Mouse (Mus musculus) liver, postnatal 0 days (tissue): ENCODE measurements around the gene Ehd4. TPM values are rescaled to one million over a fixed set of nuclear protein-coding genes. Genes with fewer than 3 reads are reported as not detected.
A peak's percentile ranks its signal among the peaks of the same experiment; 100 is the strongest.

Experiments
- ATAC-seq: fragments of 200-750 bp; cut with Nextera tagmentation; 2 replicates; pipeline ENCODE4 v1.8.0; 2017; ENCODE audit warnings: mild to moderate bottlenecking, moderate library complexity
- DNase-seq: peaks from one replicate; pipeline ENCODE4 v3.0.0-alpha.2; 2016
- H3K27ac ChIP-seq: fragments of 300-500 bp; sonication (generic); 2 replicates; pipeline ENCODE4 v1.5.1; 2014; ENCODE audit warnings: antibody characterized with exemption, moderate library complexity, mild to moderate bottlenecking, low read depth
- H3K27me3 ChIP-seq: fragments of 300-500 bp; sonication (generic); 2 replicates; pipeline ENCODE4 v1.6.1; 2014; ENCODE audit warnings: low read length, control low read depth, mixed read lengths; ENCODE audit not compliant: insufficient read depth
- H3K36me3 ChIP-seq: fragments of 300-500 bp; sonication (generic); replicated peaks from 2 replicates; pipeline ENCODE4 v1.6.1; 2014; ENCODE audit warnings: mild to moderate bottlenecking, control low read depth, low read length, moderate library complexity, mixed read lengths; ENCODE audit not compliant: insufficient read depth
- H3K4me1 ChIP-seq: fragments of 300-500 bp; sonication (generic); 2 replicates; pipeline ENCODE4 v1.6.1; 2014; ENCODE audit warnings: antibody characterized with exemption, mild to moderate bottlenecking, control low read depth; ENCODE audit not compliant: insufficient read depth
- H3K4me2 ChIP-seq: fragments of 300-500 bp; sonication (generic); 2 replicates; pipeline ENCODE4 v1.6.1; 2014; ENCODE audit warnings: low read depth, mild to moderate bottlenecking, low read length, moderate library complexity, mixed read lengths
- H3K4me3 ChIP-seq: fragments of 300-500 bp; sonication (generic); 2 replicates; pipeline ENCODE4 v1.5.1; 2014; ENCODE audit warnings: low read depth, low read length
- H3K9ac ChIP-seq: fragments of 300-500 bp; sonication (generic); replicated peaks from 2 replicates; pipeline ENCODE4 v1.6.1; 2014; ENCODE audit warnings: mild to moderate bottlenecking, moderate library complexity
- H3K9me3 ChIP-seq: fragments of 300-500 bp; sonication (generic); 2 replicates; pipeline ENCODE4 v1.6.1; 2016; ENCODE audit warnings: mild to moderate bottlenecking, control low read depth, low read length, mixed read lengths
- CTCF ChIP-seq: sonication (generic); IDR thresholded peaks from 2 replicates; pipeline ENCODE4 v1.5.1; 2016; ENCODE audit warnings: antibody characterized with exemption, low read depth
- EP300 ChIP-seq: IDR thresholded peaks from 2 replicates; pipeline ENCODE4 v1.6.1; 2016; ENCODE audit warnings: antibody characterized with exemption, low read depth, mild to moderate bottlenecking
- WGBS: fragments of 180-500 bp; shearing (Covaris S2); extraction: QIAGEN DNeasy Blood & Tissue Kit; methylation state at CpG from one replicate; pipeline ENCODE4 v1.1.7; 2014; ENCODE audit not compliant: insufficient replicate concordance; 5-methylcytosine and 5-hydroxymethylcytosine counted together
- polyA plus RNA-seq: library from polyadenylated mRNA; unstranded; fragments of >200 nt; fragmentation: Nextera tagmentation; extraction: Ambion mirVana; gene quantifications from 2 replicates; pipeline ENCODE4 v1.2.1, GENCODE M21; 2015

Ehd4 gene
- polyA plus RNA-seq, 1 experiment from 2014 or later = 29.2 TPM

- Histone ChIP-seq H3K4me2 (no peak overlapping the region), H3K27ac (no peak overlapping the region), H3K27me3 (no peaks in the 10 kb centered on the region), H3K9ac (no peak overlapping the region), H3K4me1 (peaks cover 6% of the 10 kb centered on the region; the same call in 1 of the 2 replicates), H3K4me3 (no peak overlapping the region), H3K9me3 (no peaks in the 10 kb centered on the region), H3K36me3 (0 out of 2 replicates have a peak, but pooled peaks cover 2% of the 10 kb centered on the region)
- TF ChIP-seq EP300 = no peak
- TF ChIP-seq CTCF = no peak
- DNase-seq (no peak), ATAC-seq (no peak)
- 81% methylated on average over 7 of the region's 7 CpGs for WGBS
These were observed 4.8 kb downstream of the Ehd4 start for GRCm38 (mm10) chr2:120149634-120150033.

- H3K4me1 ChIP-seq = 0 out of 2 replicates have a peak, but pooled peaks cover 2% of the 10 kb centered on the region
- ATAC-seq = peak; percentile 29; the same call in 1 of the 2 replicates
- H3K4me3 ChIP-seq = no peak overlapping the region
- no peak overlapping the region for H3K9ac ChIP-seq
- no peaks in the 10 kb centered on the region for H3K27me3 ChIP-seq
- H3K4me2 ChIP-seq = no peak overlapping the region
- no peak overlapping the region for H3K27ac ChIP-seq
- TF ChIP-seq CTCF = no peak
- TF ChIP-seq EP300 = no peak
- no peak for DNase-seq
- H3K36me3 ChIP-seq = 0 out of 2 replicates have a peak, but pooled peaks cover 2% of the 10 kb centered on the region
- WGBS = 53% methylated on average over 3 of the region's 3 CpGs
- H3K9me3 ChIP-seq = no peaks in the 10 kb centered on the region
These were observed 6.4 kb downstream of the Ehd4 start for GRCm38 (mm10) chr2:120147999-120148398.

- Histone ChIP-seq H3K9me3 (no peaks in the 10 kb centered on the region), H3K27ac (no peak overlapping the region), H3K4me1 (0 out of 2 replicates have a peak, but pooled peaks cover 2% of the 10 kb centered on the region), H3K36me3 (0 out of 2 replicates have a peak, but pooled peaks cover 2% of the 10 kb centered on the region), H3K4me3 (no peak overlapping the region), H3K4me2 (no peak overlapping the region), H3K27me3 (no peaks in the 10 kb centered on the region), H3K9ac (no peak overlapping the region)
- WGBS = 42% methylated on average over 2 of the region's 2 CpGs
- ATAC-seq (no peak), DNase-seq (no peak)
- TF ChIP-seq CTCF = no peak
- TF ChIP-seq EP300 = no peak
These were observed 7.0 kb downstream of the Ehd4 start for GRCm38 (mm10) chr2:120147364-120147763.

- Histone ChIP-seq H3K4me3 (no peak overlapping the region), H3K27ac (no peak overlapping the region), H3K9ac (no peak overlapping the region), H3K27me3 (no peaks in the 10 kb centered on the region), H3K9me3 (no peaks in the 10 kb centered on the region), H3K36me3 (0 out of 2 replicates have a peak, but pooled peaks cover 2% of the 10 kb centered on the region), H3K4me1 (no peaks in the 10 kb centered on the region), H3K4me2 (no peak overlapping the region)
- DNase-seq (no peak), ATAC-seq (no peak)
- TF ChIP-seq CTCF (no peak), EP300 (no peak)
- WGBS = 75% methylated on average over 2 of the region's 2 CpGs
These were observed 7.9 kb downstream of the Ehd4 start for GRCm38 (mm10) chr2:120146543-120146942.

- H3K9ac ChIP-seq = no peak overlapping the region
- H3K4me1 ChIP-seq = no peaks in the 10 kb centered on the region
- DNase-seq (no peak), ATAC-seq (no peak)
- 0 out of 2 replicates have a peak, but pooled peaks cover 2% of the 10 kb centered on the region for H3K36me3 ChIP-seq
- TF ChIP-seq EP300 (no peak), CTCF (no peak)
- 87% methylated on average over 4 of the region's 4 CpGs for WGBS
- H3K27me3 ChIP-seq = no peaks in the 10 kb centered on the region
- H3K9me3 ChIP-seq = no peaks in the 10 kb centered on the region
- H3K4me2 ChIP-seq = no peak overlapping the region
- no peak overlapping the region for H3K27ac ChIP-seq
- no peak overlapping the region for H3K4me3 ChIP-seq
These were observed 10.0 kb downstream of the Ehd4 start for GRCm38 (mm10) chr2:120144390-120144789.

GRCm38 (mm10) chr2:120142336-120142735, 12.1 kb downstream of the Ehd4 start:
- TF ChIP-seq CTCF (no peak), EP300 (no peak)
- Histone ChIP-seq H3K9ac (no peak overlapping the region), H3K27me3 (no peaks in the 10 kb centered on the region), H3K4me1 (no peaks in the 10 kb centered on the region), H3K4me3 (no peak overlapping the region), H3K27ac (no peak overlapping the region), H3K36me3 (0 out of 2 replicates have a peak, but pooled peaks cover 1% of the 10 kb centered on the region), H3K4me2 (no peak overlapping the region), H3K9me3 (no peaks in the 10 kb centered on the region)
- ATAC-seq (no peak), DNase-seq (no peak)
- 74% methylated on average over 5 of the region's 5 CpGs for WGBS
